Mouse (Mus musculus): ENCODE data around the gene Cul4a. TPM values are rescaled to one million over a fixed set of nuclear protein-coding genes. Genes with fewer than 3 reads are reported as not detected.

Gene Cul4a
- total and polyA plus RNA-seq, 2 experiments from 2014 or later = 57.9 to 127 TPM

DNA sequence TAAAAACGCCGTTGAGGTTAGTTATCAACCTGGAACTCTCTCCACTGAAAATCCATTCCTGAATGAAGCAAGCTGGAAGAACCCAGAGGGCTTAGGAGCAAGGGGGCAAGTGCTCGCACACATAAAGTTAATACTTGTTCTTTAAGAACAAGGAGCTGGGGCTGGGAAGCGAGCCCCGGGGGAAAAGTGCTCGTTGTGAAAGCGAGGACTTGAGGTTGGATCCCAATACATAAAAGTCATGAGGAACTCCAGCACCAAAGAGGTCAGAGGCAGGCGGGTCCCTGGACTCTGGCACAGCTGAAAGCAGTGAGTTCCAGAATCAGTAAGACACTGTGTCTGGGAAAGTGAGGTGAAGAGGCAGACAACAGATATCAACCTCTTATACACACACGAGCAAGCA, 48.7 kb downstream of the Cul4a start:
- H3K4me3 ChIP-seq (ENCODE audit: low read length) = no peak overlapping the region
- H3K4me2 ChIP-seq (ENCODE audit: low read depth, low read length) = no peak overlapping the region
- no peak overlapping the region for H3K9ac ChIP-seq (replicated peaks; ENCODE audit: low read length)
- ATAC-seq (no peak), DNase-seq (ENCODE audit: low spot score) (no peak)
- no peak for TF ChIP-seq CTCF (IDR thresholded peaks at IDR 0.05; ENCODE audit: low read depth)
- H3K9me3 ChIP-seq (ENCODE audit: low read length) = no peaks in the 10 kb centered on the region
- 83% methylated on average over 9 of the region's 9 CpGs for WGBS
- H3K4me1 ChIP-seq (ENCODE audit: insufficient read depth, low read length) = no peaks in the 10 kb centered on the region
- no peak overlapping the region for H3K27ac ChIP-seq
- H3K27me3 ChIP-seq (ENCODE audit: insufficient read depth, low read length) = no peaks in the 10 kb centered on the region
- H3K36me3 ChIP-seq (ENCODE audit: insufficient read depth, low read length) = peaks cover 3% of the 10 kb centered on the region; the same call in 1 of the 2 replicates

DNA sequence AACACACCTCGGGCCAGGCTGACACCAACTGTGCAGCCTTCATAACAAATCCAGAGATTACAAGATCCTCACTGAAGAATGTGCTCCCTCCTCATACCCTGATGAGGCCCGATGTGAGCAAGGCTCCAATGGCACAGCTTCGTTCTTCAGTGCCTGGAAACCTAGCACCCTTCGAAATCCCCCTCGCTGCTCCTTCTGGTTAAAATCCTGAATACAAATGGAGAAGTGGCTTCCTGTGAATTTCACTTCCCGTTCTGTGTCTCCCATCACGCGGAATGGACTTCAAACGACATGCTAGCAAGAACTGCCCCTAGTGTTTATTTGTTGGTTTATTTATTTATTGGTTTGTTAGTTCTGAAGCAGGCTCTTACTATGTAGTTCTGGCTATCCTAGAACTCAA, 49.9 kb downstream of the Cul4a start:
- 73% methylated on average over 9 of the region's 9 CpGs for WGBS
- no peak overlapping the region for H3K9ac ChIP-seq (replicated peaks; ENCODE audit: low read length)
- DNase-seq (ENCODE audit: low spot score) (no peak), ATAC-seq (no peak)
- H3K27ac ChIP-seq = no peak overlapping the region
- H3K4me1 ChIP-seq (ENCODE audit: insufficient read depth, low read length) = no peaks in the 10 kb centered on the region
- no peak for TF ChIP-seq CTCF (IDR thresholded peaks at IDR 0.05; ENCODE audit: low read depth)
- H3K4me2 ChIP-seq (ENCODE audit: low read depth, low read length) = no peak overlapping the region
- H3K36me3 ChIP-seq (ENCODE audit: insufficient read depth, low read length) = no peaks in the 10 kb centered on the region
- no peaks in the 10 kb centered on the region for H3K27me3 ChIP-seq (ENCODE audit: insufficient read depth, low read length)
- H3K9me3 ChIP-seq (ENCODE audit: low read length) = no peaks in the 10 kb centered on the region
- H3K4me3 ChIP-seq (ENCODE audit: low read length) = no peak overlapping the region

DNA sequence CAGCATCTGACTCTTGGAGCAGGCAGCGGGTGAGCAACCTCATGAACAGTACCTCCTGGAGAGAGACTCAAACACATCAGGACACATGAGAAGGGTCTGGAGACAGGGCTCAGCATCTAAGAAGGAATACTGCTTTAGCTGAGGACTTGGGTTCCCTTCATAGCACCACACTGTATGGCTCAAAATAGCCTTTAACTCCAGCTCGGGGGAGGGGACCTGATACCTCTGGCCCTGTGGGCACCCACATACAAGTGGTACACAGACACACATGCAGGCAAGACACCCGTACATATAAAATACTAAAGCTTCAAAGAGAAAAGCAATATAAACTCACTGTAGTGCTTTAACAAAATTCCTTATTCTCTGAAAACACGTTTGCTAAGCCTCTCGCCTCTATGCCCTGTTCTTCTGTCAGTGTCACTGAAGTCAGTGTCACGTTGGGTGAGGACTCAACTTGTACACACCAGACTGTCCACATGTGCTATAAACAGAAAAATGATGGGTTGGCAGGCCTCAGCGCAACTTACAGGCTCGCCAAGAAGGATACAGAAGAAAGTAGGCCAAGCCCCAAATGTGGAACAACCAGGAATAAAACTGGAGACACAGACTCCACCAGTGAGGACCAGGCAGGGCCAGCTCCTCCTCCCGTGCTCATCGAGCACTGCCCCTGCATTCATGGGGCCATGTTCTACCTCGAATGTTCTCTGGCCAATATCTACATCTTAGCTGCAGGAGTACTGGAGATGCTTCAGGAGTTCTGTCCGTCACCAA, 51.1 kb downstream of the Cul4a start:
- H3K4me3 ChIP-seq (ENCODE audit: low read length) = no peak overlapping the region
- ATAC-seq (no peak), DNase-seq (ENCODE audit: low spot score) (no peak)
- no peaks in the 10 kb centered on the region for H3K4me1 ChIP-seq (ENCODE audit: insufficient read depth, low read length)
- no peak overlapping the region for H3K27ac ChIP-seq
- no peak for TF ChIP-seq CTCF (IDR thresholded peaks at IDR 0.05; ENCODE audit: low read depth)
- H3K36me3 ChIP-seq (ENCODE audit: insufficient read depth, low read length) = no peaks in the 10 kb centered on the region
- H3K9me3 ChIP-seq (ENCODE audit: low read length) = no peaks in the 10 kb centered on the region
- H3K4me2 ChIP-seq (ENCODE audit: low read depth, low read length) = no peak overlapping the region
- no peak overlapping the region for H3K9ac ChIP-seq (replicated peaks; ENCODE audit: low read length)
- no peaks in the 10 kb centered on the region for H3K27me3 ChIP-seq (ENCODE audit: insufficient read depth, low read length)
- WGBS = 74% methylated on average over 12 of the region's 12 CpGs

DNA sequence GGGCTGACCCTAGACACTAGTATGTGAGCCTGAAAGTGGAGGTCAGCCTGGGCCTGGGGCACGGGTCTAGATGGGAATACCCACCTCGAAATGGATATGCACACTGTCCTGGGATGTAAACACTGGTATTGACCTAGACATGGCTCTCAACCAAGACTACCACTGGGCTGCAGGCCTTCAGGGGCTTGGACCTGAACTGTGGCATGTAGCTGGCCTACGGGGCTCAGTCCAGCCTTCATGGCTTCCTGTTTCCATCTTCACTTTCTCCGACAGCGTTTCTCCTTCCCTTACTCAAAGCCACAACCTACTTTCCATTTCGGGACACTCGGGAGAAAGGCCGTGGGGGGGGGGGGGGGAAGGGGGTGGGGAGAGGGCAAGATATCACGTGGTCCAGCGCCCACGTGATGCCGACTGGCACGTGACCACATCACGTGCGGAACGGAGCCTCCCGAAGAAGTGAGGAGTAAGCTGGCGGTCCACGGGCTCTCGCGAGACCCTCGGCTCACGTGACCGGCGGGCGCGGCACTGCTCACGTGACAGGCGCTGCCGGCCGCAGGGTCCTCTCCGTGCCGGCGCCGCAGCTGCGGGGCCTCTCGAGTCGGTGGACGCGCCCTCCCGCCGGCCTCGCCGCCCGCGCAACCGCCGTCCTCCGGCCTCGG, 53.4 kb downstream of the Cul4a start, which contains the start of gene Lamp1:
TSS of gene Lamp1 (plus strand) at position 444 of the 659 bp plus-strand sequence.
- Histone ChIP-seq H3K27me3 (ENCODE audit: insufficient read depth, low read length) (no peaks in the 10 kb centered on the region), H3K36me3 (ENCODE audit: insufficient read depth, low read length) (no peaks in the 10 kb centered on the region), H3K4me1 (ENCODE audit: insufficient read depth, low read length) (no peaks in the 10 kb centered on the region), H3K9ac (replicated peaks; ENCODE audit: low read length) (peak within 1 kb of the TSS; percentile 82), H3K27ac (peak within 1 kb of the TSS; percentile 83), H3K4me2 (ENCODE audit: low read depth, low read length) (peak within 1 kb of the TSS; percentile 87), H3K4me3 (ENCODE audit: low read length) (peak within 1 kb of the TSS; percentile 72), H3K9me3 (ENCODE audit: low read length) (no peaks in the 10 kb centered on the region)
- WGBS = 2% methylated on average over 50 of the region's 50 CpGs
- DNase-seq (ENCODE audit: low spot score) (peak; percentile 100), ATAC-seq (peak; percentile 98)
- TF ChIP-seq CTCF (IDR thresholded peaks at IDR 0.05; ENCODE audit: low read depth) = no peak

DNA sequence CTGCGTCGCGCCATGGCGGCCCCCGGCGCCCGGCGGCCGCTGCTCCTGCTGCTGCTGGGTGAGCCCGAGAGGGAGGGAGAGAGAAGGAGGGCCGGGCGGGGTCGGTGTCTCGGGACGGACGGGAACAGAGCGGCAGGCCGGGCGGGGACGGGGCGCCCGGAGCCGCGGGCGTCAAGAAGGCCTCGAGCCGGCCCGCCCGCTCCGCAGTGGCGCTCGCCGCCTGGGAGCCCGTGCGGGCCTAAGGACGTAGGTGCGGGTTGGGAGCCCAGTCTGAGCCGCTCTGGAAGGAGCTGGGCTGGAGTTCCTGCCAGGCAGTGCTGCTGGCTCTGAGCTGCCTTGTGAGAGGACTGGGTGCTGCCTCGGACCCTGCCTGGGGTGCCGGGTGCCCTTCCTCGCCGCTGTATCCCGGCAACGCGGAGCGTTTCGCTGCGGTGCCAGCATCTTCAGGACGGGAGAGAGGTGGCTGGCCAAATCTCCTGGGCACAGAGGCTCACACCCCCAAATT, 54.0 kb downstream of the Cul4a start:
- Histone ChIP-seq H3K4me2 (ENCODE audit: low read depth, low read length) (peak overlapping the region; percentile 87), H3K27ac (peak overlapping the region; percentile 64), H3K9ac (replicated peaks; ENCODE audit: low read length) (peak overlapping the region; percentile 82), H3K27me3 (ENCODE audit: insufficient read depth, low read length) (no peaks in the 10 kb centered on the region), H3K36me3 (ENCODE audit: insufficient read depth, low read length) (no peaks in the 10 kb centered on the region), H3K9me3 (ENCODE audit: low read length) (no peaks in the 10 kb centered on the region), H3K4me1 (ENCODE audit: insufficient read depth, low read length) (no peaks in the 10 kb centered on the region), H3K4me3 (ENCODE audit: low read length) (peak overlapping the region; percentile 72)
- under 1% methylated on average over 48 of the region's 49 CpGs for WGBS
- ATAC-seq (peak; percentile 80), DNase-seq (ENCODE audit: low spot score) (peak; percentile 7)
- TF ChIP-seq CTCF (IDR thresholded peaks at IDR 0.05; ENCODE audit: low read depth) = no peak

DNA sequence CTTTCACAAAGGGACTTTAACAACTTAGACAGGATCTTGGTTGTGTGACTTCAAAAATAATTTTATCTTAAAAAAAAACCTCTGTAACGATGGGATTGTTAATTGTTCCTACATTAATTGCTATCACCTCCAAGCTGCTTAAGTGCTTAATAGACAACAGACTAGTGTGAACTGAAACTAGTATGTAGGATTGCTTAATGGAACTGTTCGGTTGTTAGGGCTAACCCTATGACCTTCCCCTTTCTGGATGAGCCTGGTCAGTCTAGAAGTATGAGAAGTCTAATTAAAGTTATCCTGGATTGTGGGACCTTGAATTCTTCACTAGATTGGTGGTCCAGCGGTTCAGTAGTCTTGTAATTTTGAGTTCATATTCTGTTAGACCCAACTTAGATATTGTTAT, 55.3 kb downstream of the Cul4a start:
- Histone ChIP-seq H3K27me3 (ENCODE audit: insufficient read depth, low read length) (no peaks in the 10 kb centered on the region), H3K4me3 (ENCODE audit: low read length) (no peak overlapping the region)
- 88% methylated on average over 3 of the region's 3 CpGs for WGBS

More for the DNA sequence above, 55.3 kb downstream of the Cul4a start:
- Histone ChIP-seq H3K4me1 (ENCODE audit: insufficient read depth, low read length) (no peaks in the 10 kb centered on the region), H3K4me2 (ENCODE audit: low read depth, low read length) (peak overlapping the region; percentile 87; the same call in 1 of the 2 replicates), H3K36me3 (ENCODE audit: insufficient read depth, low read length) (no peaks in the 10 kb centered on the region), H3K9ac (replicated peaks; ENCODE audit: low read length) (peak overlapping the region; percentile 82; the same call in 1 of the 2 replicates), H3K9me3 (ENCODE audit: low read length) (no peaks in the 10 kb centered on the region), H3K27ac (no peak overlapping the region)
- ATAC-seq = no peak
- TF ChIP-seq CTCF (IDR thresholded peaks at IDR 0.05; ENCODE audit: low read depth) = no peak
- DNase-seq (ENCODE audit: low spot score) = no peak

Data from hindbrain, postnatal 0 days (tissue).